Mouse (Mus musculus): ENCODE results near the gene Kcnc4.

DNA sequence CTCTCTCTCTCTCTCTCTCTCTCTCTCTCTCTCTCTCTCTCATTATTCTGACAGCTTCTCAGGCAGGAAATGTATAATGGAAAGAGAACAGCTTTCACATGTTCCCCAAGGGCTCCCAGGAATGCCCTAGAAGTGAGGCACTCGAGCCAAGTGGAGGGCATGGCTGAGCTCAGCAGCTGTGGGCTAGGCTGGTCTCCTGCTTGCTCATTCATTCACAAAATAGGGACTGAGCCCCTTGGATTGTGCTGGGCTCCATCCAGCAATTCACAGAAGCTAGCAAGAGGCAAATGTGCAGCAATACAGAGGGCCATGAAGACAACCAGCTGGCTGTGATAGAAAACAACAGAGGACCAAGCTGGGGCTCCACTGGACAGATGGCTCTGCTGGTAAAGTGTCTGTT is 28.1 kb downstream of the Kcnc4 start:
- TF ChIP-seq CTCF (IDR thresholded peaks at IDR 0.05; ENCODE audit: insufficient read depth, low read depth, low read length) (no peak), POLR2A (IDR thresholded peaks at IDR 0.05; ENCODE audit: insufficient read depth, low read depth, low read length) (no peak)
